Mouse (Mus musculus) lung, adult 2 months (tissue): Measurements from ENCODE around the gene Mrgprd. TPM values are rescaled to one million over a fixed set of nuclear protein-coding genes. Genes with fewer than 3 reads are reported as not detected.

Experiments used
- DNase-seq: peaks from one replicate; pipeline ENCODE4 v3.0.0; 2022
- H3K4me1 ChIP-seq: fragments of 200-500 bp; 2 replicates; pipeline ENCODE4 v1.6.1; 2011; ENCODE audit warnings: low read length; ENCODE audit not compliant: control insufficient read depth, insufficient read depth
- H3K4me3 ChIP-seq: fragments of 200-500 bp; replicated peaks from 2 replicates; pipeline ENCODE3; 2011; ENCODE audit warnings: low read depth, mild to moderate bottlenecking, control low read depth, low read length; ENCODE audit errors: extremely low read depth
- CTCF ChIP-seq: fragments of 200-500 bp; IDR thresholded peaks from 2 replicates; pipeline ENCODE4 v1.5.1; 2011; ENCODE audit warnings: mild to moderate bottlenecking, low read length, control low read depth; ENCODE audit not compliant: insufficient read depth
- POLR2A ChIP-seq: fragments of 200-500 bp; IDR thresholded peaks from 2 replicates; pipeline ENCODE4 v1.6.1; 2011; ENCODE audit warnings: low read depth, mild to moderate bottlenecking, control low read depth, low read length, borderline replicate concordance; ENCODE audit errors: extremely low read depth
- WGBS: fragments of 180-500 bp; shearing (Covaris S2); methylation state at CpG from one replicate; pipeline ENCODE4 v1.1.7; 2018; 5-methylcytosine and 5-hydroxymethylcytosine counted together
- polyA plus RNA-seq: library from polyadenylated mRNA; depleted of rRNA; stranded (reverse); fragments of >200 nt; gene quantifications from 2 replicates; pipeline ENCODE4 v1.2.3, GENCODE M21; 2012

The Mrgprd gene
- polyA plus RNA-seq, 1 experiment: not detected

- H3K4me1 ChIP-seq: peaks cover 8% of the 10 kb centered on the region
- WGBS: 61% methylated on average over 6 of the region's 6 CpGs
- no peak for DNase-seq
- H3K4me3 ChIP-seq: no peak overlapping the region
- TF ChIP-seq CTCF (no peak), POLR2A (no peak)
These were observed 27.2 kb upstream of the Mrgprd start for GRCm38 (mm10) chr7:145287410-145287809.

GRCm38 (mm10) chr7:145289302-145289701 lies 25.3 kb upstream of the Mrgprd start:
- Histone ChIP-seq H3K4me1 (no peaks in the 10 kb centered on the region), H3K4me3 (no peak overlapping the region)
- peak; percentile 48; the same call in 1 of the 2 replicates for TF ChIP-seq CTCF
- TF ChIP-seq POLR2A: no peak
- DNase-seq: no peak
- WGBS: 29% methylated on average over 5 of the region's 5 CpGs

GRCm38 (mm10) chr7:145291847-145292246 lies 22.8 kb upstream of the Mrgprd start:
- no peak overlapping the region for H3K4me3 ChIP-seq
- TF ChIP-seq POLR2A (no peak), CTCF (no peak)
- no peaks in the 10 kb centered on the region for H3K4me1 ChIP-seq
- 95% methylated on average over 2 of the region's 2 CpGs for WGBS
- DNase-seq: no peak

- no peak for TF ChIP-seq POLR2A
- TF ChIP-seq CTCF: no peak
- no peak overlapping the region for H3K4me3 ChIP-seq
- no peaks in the 10 kb centered on the region for H3K4me1 ChIP-seq
- 73% methylated on average over 2 of the region's 2 CpGs for WGBS
- DNase-seq: no peak
These were observed 21.9 kb upstream of the Mrgprd start for GRCm38 (mm10) chr7:145292726-145293125.

- TF ChIP-seq POLR2A (no peak), CTCF (no peak)
- DNase-seq: peak; percentile 43
- Histone ChIP-seq H3K4me3 (no peak overlapping the region), H3K4me1 (no peaks in the 10 kb centered on the region)
- 33% methylated on average over 6 of the region's 6 CpGs for WGBS
These were observed 20.8 kb upstream of the Mrgprd start for GRCm38 (mm10) chr7:145293859-145294258.

- no peak for DNase-seq
- TF ChIP-seq POLR2A (no peak), CTCF (0 out of 2 replicates have a peak, but pooled peaks have one; percentile 17)
- H3K4me1 ChIP-seq: peaks cover 5% of the 10 kb centered on the region
- WGBS: 63% methylated on average over 3 of the region's 3 CpGs
- H3K4me3 ChIP-seq: no peak overlapping the region
These were observed 15.8 kb upstream of the Mrgprd start for GRCm38 (mm10) chr7:145298666-145299490.

GRCm38 (mm10) chr7:145299562-145300320 lies 14.9 kb upstream of the Mrgprd start:
- H3K4me1 ChIP-seq: peaks cover 5% of the 10 kb centered on the region
- WGBS: 55% methylated on average over 7 of the region's 7 CpGs
- no peak overlapping the region for H3K4me3 ChIP-seq
- DNase-seq: peak; percentile 39
- TF ChIP-seq CTCF (no peak), POLR2A (no peak)

GRCm38 (mm10) chr7:145300321-145301007 lies 14.2 kb upstream of the Mrgprd start, which contains the start of gene Mrgprf:
TSS of gene Mrgprf (plus strand) at chr7:145300828.
- peak; percentile 25; the same call in 1 of the 2 replicates for TF ChIP-seq POLR2A
- TF ChIP-seq CTCF: no peak
- H3K4me1 ChIP-seq: peaks cover 5% of the 10 kb centered on the region
- peak within 1 kb of the TSS; percentile 40 for H3K4me3 ChIP-seq
- WGBS: 36% methylated on average over 13 of the region's 13 CpGs
- peak; percentile 37 for DNase-seq

- TF ChIP-seq POLR2A (no peak), CTCF (no peak)
- Histone ChIP-seq H3K4me3 (peak overlapping the region; percentile 40), H3K4me1 (peaks cover 5% of the 10 kb centered on the region)
- DNase-seq: no peak
These were observed 13.7 kb upstream of the Mrgprd start for GRCm38 (mm10) chr7:145301008-145301340.
